Mouse (Mus musculus) adrenal gland, adult 18-20 months (tissue): Measurements from ENCODE around the gene Zp2. TPM values are rescaled to one million over a fixed set of nuclear protein-coding genes. Genes with fewer than 3 reads are reported as not detected.

Experiments used
- DNase-seq, 2 experiments: peaks; one replicate each; pipeline ENCODE4 v3.0.0; 2021 to 2022; ENCODE audit warnings: low spot score in 2 of 2
- long read RNA-seq, 2 experiments: library from polyadenylated mRNA; stranded (forward); transcript quantifications; one replicate each; pipeline ENCODE4 v2.0.0; 2021
- total RNA-seq, 2 experiments: library from RNA; stranded (reverse); gene quantifications; 1 replicate in 1 of 2; 2 replicates in 1 of 2; pipeline ENCODE4 v1.2.3; 2021

Gene Zp2
- not detected for total RNA-seq
- long read RNA-seq, experiment 1: 0 reads
- long read RNA-seq, experiment 2: 0 reads

DNA sequence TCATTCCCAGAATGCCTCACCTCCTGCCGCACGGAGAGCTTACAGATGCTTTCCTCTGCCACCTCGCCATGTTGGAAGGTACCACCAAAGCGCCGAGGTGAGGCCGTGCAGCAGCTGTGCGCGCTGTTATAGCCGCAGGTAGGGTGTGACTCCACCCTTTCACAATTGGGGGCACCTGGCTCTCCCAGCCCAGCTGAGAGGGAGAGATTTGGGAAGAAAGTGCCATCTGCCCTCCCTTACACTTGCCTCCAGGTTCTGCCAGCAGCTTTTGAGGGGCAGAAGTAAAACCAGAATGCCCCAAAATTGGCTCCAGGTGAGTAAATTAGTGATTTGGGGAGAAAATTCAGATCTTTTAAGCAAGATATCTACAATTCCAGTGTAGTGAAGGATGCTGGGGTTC is at the start of gene Zp2:
TSS of gene Zp2 (minus strand) at position 101 of the 400 bp plus-strand sequence.
- DNase-seq: no peak

DNA sequence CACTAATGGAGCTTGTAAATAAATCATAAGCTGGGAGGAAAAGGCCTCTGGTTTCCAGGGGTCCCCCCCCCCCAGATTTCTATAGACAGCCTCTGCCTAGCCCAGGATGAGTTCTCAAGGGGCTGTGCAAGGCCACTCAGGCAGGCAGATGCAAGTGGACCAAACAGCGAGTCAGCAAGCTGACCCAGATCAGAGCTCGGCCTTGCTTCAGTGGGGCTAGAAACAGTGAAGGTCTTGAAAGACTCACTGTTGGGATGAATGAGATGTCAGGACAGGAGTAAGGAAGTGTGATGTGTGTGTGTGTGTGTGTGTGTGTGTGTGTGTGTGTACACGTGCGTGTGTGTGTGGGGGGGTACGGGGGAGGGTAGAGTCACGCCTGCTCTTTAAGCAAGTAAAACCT is 47.7 kb upstream of the Zp2 start:
- DNase-seq: no peak

DNA sequence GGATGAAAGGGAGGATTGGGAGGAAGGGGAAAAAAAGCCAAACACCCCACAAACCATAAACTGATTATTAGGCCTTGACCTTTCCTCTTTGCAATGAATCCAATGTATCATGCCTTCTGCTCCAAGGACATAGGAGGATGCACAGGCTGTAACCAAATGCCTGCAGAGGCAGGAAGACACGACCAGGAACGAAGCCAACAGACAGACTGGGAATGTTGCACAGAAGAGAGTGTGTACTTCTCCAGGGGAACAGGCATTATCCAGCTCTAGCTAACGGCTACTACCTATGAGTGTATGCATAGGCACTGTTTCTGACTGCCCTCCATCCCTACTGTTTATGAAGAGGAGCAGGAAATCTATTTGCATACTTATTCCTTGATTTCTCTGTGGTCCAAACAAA is 47.1 kb upstream of the Zp2 start:
- DNase-seq: no peak

DNA sequence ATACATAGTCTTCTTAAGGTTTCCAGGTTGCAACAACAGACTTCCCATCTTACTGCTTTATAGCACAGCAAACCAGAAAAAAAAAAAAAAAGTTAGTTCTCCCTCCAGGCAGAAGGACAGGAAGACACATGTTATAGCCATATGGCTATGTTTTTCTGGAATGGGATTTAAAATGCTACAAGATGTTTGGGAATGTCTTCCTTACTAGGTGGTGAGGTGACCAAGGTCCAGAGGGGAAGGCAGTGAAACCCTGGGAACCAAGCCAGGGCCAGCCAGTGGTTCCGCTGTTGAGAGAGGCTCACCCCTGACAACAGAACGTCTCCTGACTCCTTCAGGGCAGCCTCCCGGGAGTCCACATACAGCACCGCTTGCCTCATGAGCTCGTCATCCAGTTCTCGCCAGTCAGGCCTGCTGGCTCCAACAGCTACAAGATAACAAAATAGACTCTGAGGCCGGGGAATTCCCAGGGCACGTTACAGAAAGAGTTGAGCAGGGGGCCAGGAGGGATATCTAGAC is 45.1 kb upstream of the Zp2 start:
- no peak for DNase-seq

DNA sequence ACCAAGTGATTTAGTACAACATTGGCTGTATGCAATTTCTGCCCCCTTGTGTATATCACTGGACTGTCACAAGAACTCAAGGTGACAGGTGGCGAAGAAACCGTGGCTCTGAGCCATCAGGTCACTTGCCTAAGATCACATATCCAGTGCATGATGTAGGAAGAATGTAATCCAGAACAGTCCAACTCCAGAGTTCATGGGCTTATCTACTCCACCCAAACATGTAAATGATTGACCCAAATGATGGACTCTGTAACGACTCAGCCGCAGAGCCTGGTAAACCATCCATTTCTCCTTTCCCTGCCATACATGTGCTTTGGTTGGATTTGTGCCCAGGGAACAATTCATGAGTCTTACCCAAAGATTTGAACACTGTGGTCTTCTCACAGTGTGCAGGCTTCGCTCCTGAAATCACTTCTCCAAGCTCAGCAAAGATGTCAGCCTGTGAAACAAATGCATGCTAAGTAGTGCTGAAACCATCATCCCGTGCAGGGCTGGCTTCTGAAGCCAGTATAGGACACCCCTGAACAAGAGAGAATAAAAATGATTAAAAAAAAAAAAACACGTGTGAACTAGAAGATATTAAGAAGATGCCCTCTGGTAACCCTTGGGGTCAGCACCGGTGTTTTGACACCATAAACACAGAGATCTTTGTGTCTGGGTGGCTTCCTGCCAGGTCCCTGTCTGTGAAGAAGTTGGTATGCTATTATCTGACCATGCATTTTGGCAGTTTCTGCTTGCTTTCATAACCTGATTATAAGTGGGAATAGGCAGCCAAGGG is 44.5 kb upstream of the Zp2 start:
- no peak for DNase-seq

DNA sequence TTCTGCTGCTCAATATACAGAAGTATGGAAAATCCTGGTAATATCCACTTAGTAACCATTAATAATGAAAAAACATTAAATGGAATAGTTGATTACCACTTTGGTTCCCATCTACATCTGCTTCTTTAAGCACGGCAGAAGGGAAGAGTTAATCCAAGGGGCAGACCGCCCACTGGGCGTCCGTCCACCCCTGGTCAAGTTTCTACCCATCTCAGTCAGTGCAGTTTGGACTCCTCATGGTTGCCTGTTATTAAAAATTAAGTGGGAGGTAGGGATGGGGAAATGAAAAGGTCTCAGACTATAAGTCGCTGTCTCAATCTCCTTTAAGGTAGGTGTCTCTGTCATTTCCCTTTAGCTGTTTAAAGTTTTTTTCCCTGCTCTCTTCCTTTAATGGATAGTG is 43.9 kb upstream of the Zp2 start:
- no peak for DNase-seq

DNA sequence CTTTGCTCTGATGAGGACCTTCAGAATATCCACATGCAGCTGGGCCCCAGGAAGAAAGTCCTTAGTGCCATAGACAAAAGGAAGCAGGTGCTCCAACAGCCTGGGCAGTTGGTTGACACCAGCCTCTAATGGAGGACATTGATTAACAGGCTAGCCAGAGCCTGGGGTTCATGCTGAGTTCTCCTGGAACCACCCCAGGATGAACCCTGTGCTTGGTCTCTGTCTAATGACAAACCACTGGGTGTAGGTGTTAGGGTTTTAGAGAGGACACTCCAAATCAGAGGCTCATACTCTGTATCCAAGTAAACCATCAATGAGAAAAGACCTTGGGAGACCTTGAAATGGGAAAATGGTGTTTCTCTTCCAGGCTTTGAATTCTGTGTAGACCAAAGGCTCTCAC is 37.8 kb upstream of the Zp2 start:
- no peak for DNase-seq

DNA sequence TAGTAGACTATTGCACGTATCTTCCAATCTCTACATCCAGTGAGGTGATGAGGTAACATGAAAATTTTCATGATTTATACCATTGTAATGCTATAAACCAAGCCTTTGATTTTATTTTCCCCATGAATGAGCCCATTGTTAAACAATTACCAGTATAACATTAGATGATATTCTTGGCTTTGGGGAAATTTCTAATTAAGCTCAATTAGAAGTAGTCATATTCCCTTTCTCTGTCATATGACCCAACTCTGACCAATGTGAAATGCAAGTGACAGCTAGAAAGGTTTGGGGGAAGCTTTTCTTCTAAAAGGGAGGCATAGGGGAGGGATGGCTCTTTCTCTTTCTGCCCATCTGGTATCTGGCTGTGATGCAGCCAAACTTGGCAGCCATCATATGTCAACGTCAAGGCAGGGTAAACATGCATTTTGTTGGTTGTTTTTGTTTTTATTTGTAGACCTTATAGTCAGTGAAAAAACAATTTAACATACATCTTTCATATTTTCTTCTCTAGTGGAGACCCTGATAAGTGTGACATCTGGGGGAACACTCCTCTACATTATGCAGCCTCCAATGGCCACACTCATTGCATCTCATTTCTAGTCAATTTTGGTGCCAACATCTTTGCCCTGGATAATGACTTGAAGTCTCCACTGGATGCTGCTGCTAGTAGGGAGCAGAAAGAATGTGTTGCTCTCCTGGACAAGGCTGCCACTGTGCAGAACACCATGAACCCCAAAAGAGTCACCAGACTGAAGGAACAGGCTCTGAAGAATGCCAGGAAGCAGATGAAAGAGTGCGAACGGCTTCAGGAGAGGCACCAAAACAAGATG is 36.5 kb upstream of the Zp2 start:
- no peak for DNase-seq

DNA sequence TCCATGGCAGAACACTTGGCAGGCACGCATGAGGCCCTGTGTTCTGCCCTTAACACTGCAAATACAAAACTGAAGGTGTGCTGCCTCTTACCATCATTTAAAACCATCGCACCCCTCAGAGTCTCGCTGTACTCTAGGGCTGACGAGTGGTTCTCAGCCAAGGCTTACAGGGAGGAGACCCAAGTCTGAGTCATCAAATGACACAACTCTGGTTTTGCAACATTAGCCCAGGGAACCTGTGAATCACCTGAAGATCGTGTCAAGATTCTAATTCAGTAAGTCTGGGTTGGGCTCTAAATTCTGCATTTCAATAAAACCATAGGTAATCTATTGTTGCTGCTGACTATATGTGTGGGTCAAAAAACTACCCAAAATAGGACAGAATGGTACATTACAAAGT is 35.5 kb upstream of the Zp2 start:
- no peak for DNase-seq

DNA sequence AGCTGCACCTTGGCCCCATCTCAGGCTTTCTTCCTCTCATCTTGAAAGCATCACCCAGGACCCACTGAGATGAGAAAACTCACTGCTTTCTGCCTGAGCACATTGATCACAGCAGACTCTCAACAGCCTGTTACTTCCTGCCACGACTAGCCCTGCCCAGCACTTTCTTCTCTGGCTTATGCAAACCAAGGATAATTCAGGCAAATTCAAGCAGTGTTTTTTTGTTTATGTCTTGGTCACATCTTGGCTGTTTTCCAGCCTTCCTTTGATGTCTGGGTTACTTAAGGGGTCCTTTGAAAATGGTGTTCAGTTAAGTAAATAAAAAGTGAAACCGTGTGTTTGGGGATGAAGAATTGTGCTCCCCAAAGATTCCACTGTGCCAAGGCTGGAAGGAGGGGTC is 33.8 kb upstream of the Zp2 start:
- no peak for DNase-seq

DNA sequence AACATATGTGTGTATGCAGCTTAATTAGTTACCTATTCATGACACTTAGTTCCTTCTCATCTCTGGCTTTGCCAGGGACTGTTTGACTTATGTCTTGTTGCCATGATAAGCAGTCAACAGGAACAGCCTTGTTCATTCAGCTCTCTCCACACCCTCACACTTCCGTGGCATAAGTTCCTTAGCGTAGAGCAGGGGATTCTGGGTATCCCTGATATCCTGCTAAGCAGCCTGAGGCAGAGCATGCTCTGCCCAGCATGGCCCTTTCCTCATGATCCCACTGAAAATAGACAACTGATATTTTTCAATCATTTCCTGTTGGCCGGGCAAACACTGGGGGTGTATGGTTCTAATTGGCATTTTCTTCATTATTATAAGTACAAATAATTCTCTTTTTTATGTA is 32.5 kb upstream of the Zp2 start:
- DNase-seq: no peak

DNA sequence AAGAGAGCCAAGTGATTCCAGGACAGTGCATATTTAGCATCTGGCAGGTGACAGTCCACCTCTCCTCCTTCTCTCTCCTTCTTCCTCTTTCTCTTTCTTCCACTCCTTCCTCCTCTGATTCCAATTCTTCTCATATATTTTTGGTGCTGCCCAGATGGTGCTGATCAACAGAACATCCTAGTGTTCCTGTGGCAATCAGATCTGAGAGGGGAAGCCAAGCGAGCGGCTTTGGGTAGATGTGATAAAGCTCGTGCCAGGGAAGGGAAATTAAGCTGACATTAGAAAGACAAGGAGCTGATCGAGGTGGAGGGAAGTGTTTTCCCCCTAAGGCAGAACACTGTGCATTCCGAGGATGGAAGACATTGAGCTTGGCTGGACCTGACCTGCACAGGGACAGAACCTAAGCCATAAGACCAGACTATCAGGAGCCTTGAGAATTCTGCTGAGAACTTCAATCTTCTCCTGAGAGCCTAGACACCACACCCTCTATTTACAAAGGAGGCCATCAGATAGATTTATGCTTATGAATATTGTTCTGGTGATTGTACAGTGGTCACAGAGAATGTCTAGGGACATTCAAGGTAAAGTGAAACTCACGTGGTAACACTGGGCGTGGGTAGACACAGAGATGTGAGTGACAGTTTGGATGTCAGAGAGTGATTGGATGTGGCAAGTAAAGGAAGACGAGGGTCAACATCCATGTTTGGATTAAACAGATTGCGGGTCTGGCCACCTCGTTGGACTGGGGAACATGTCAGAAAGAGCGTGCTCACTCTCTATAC is 29.8 kb upstream of the Zp2 start:
- DNase-seq: no peak

DNA sequence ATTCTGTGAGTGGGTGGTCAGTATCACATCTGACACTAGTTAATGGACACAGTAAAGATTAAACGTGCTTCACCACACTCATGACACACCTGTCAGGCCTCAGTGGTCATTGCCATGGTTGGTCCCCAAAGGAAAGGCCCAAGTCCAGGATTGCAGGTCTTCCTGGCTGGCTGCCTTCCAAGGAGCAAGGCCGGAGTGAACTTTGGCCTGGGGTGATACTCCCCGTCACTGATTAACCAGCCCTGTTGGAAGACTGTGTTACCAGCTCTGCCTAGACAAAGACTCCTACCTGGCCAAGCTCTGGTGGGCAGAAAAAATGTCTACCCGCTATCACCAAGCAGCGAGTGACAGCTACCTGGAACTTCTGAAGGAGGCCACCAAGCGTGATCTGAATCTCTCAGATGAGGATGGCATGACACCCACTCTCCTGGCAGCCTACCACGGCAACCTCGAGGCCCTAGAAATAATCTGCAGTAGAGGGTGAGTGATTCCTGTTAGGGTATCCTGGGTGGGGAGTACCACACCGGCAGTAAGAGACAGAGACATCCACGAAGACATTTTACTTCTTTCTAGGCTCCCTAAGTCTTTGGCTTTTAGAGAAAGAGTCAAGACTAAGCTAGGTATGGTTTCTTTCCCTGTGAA is 28.6 kb upstream of the Zp2 start, which contains the start of gene Anks4b:
TSS of gene Anks4b (plus strand) at position 256 of the 642 bp plus-strand sequence.
- no peak for DNase-seq

DNA sequence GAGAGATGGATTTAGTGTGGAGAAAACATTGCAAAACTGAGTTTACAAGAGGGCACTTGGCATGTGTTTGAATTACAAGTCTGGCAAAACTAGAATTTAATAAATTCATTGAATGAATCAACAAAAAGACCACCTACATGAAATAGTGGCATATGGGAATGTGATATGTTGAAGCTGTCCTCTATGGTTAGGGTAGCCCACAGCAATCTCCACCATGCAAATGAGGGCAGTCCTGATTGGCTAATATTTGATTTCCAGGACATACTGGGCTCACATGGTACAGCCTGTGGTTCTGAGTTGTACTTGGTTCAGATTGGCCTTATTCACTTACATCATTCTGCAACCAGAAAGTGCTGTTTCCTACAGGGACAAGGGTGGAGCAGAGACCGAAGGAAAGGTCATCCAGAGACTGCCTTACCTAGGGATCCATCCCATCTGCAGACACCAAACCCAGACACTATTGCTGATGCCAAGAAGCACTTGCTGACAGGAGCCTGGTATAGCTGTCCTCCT is 27.2 kb upstream of the Zp2 start:
- DNase-seq: no peak

DNA sequence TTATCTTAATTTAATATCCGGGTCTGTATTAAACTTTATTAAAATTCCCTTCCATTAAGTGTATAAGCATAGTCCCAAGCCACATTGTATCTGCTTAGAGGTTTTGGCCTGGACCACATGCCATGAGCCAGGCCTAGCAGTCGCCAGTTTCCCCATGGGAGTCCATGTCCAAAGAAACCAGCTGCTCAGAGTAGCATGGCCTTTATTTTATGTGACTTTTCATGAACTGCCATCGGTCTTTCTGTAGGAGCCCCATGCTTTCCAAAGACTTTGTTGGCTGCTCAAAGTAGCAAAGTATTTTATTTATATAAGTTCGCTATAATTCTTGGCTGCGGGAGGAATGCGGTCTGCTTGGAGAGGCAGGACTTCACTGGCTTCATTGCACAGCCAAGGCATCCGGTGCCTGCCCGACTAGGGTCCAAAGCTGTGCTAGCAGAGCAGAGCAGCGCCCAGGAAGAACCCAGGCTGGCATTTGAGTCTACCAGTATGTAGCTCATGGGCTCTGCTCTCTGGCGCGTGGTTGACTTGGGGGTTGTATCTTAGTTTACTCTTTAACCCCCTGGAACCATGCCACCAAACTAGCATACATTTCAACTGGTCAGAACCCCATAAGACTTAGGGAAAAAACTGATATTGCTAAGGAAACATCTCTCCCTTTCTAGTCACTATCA is 18.6 kb upstream of the Zp2 start:
- no peak for DNase-seq

DNA sequence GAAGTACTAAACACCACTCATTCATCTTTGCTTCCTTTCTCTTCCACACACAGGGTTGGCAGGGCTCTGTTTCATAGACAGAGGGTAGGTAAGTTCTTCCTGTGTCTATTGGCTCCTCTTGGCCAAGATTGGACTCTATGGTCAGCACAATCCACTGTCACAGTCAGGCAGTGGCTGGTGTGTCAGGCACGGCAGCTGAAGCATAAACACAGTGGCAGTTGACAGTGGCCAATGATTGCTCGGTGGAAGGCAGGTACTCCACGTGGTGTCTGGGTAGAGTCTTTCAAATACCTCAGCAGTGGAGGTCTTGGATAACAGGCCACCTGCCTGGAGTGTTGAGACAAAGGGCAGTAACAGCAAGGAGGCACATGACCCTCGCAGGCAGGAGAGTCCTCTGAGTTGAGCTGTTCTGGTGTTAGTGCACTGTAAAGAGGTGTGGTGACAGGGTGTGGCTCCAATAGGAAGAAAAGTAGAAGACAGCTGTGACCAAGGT is 13.1 kb upstream of the Zp2 start:
- no peak for DNase-seq

DNA sequence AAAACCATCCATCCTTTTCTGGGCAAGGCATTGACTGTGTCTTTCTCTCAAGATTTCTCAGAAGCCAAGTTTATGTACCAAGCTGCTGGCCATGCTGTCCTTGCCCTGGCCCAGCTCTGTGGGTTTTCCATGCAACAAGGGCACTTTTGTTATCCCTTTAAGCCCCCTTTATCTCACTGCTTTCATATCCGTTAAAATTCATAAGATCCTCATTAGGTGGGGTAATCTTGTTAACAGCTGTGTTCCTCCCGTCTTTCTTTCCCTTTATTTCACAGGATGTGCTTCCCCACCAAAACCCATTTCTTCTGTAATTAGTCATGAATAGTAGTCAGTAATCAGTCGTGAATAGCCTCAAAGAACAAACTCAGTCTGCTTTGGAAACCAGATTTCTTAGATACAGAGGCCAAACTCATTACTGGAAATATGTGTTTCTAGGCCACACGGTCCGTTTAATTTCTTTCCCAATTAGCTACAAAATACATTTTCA is 12.5 kb upstream of the Zp2 start:
- DNase-seq: no peak

DNA sequence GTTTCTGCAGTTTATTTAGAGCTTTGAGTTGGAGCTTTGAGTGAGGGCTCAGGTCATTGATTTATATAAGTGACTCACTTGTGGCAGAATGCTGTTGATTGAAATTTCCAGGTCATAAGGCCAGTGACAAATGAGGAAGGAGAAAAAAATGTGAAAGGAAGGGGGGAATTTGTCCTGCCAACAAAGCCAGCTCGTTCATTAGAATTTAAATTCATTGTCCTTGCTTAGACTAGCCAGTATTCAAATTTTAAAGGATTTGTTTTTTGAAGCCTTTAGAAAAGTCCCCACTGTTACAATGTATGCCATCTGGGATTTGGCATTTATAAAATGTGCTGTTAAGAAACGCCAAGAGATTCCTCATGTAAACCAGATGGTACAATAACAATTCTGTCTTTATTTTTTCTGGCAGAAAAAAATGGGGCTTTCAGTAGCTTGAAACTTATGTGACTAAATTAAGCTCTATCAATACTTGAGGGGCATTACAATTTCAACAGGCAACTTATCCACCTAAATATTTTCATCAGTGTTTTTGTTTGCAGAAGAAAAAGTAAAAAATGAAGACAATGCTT is 11.8 kb upstream of the Zp2 start:
- no peak for DNase-seq

DNA sequence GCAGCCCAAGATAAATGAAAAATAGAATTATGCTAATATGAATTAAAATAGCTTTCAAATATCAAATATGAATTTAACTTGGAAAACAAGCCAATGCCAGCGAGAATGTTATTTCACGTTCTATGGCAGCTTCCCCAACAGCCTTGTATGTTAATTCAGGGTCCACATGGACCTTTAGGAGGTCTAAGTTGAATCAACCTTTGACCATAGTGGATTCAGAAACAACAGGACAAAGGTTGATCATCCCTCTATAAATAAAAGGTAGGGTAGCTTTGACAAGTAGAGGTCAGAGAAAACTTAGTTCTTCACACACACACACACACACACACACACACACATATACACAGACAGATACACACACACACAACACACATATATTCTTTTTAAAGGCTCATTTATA is 5.8 kb upstream of the Zp2 start:
- DNase-seq: no peak
